Mouse (Mus musculus): Measurements from ENCODE around the gene Mt2.

Mt2 gene

GRCm38 (mm10) chr8:94205736-94206135 is 33.3 kb downstream of the Mt2 start:
- DNase-seq = peak; percentile 74

GRCm38 (mm10) chr8:94206256-94206655 is 33.8 kb downstream of the Mt2 start:
- no peak for DNase-seq

DNA sequence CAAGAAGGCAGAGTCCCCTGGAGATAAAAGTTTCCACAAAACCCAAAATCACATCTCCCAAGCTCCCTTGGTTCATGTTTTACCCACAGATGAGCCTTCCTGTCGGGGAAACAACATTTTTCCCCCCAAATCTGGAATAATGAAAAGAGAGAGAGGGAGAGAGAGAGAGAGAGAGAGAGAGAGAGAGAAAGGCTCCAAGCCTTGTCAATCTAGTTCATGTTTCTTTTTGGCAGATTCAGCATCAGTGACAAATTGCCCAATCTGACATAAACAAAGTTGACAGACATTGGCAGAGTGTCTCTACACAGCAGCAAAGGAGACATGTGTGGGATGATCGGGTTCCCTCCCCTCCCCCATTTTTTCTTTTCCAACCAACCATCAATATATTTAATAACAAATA is 35.0 kb downstream of the Mt2 start:
- DNase-seq = no peak

DNA sequence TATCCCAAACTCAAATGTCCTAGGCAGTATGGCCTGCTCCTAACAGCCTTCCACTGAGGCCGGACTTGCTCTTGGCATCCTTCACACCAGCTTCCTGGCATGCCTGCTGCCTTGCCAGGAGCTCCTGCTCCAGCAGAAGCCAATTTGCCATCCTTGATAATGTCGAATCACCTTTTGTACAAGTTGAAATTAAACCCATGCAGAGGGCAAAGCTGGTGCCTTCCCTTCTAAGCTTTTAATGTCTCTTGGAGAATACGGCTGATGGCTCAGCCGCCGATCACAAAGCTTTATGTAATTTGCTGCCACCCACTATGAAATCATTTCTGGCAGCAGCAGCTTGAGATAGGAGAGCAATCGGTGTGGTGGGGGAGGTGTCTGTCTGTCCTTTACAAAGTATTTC is 37.2 kb downstream of the Mt2 start:
- DNase-seq = peak; percentile 45

GRCm38 (mm10) chr8:94210225-94210624 is 37.8 kb downstream of the Mt2 start:
- DNase-seq = no peak

DNA sequence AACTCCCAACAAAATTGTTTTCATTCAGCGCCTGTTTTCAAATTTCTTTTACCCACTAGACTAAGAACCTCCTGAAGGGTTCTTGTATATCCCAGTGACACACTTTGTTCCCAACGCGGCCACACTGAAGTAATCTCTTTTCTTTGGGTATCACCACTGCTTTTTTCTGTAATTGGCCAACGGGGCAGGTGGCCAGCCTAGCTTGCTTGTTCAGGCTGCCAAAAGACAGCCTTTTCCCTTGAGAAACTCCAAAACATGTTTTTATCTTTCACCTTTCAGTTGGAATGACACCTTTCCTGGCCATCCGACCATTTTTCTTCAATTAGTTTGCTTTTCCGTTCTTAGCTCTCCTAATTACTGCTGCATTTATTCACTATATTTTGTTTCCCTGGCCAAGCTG is 41.4 kb downstream of the Mt2 start:
- no peak for DNase-seq

GRCm38 (mm10) chr8:94214252-94215173 is 42.0 kb downstream of the Mt2 start, which contains the start of gene Nup93:
Gene Nup93, plus strand, starts transcription at chr8:94214564.
- DNase-seq = peak; percentile 98

Data from cerebellum, adult 8-10 months (tissue).